Mouse (Mus musculus): ENCODE measurements at regions not wholly inside any gene's neighbourhood (a gene's known extent, or its start where the extent isn't known, plus 50 kb on each side); places are given as distances from the start of the nearest gene placed in this dataset.

DNA sequence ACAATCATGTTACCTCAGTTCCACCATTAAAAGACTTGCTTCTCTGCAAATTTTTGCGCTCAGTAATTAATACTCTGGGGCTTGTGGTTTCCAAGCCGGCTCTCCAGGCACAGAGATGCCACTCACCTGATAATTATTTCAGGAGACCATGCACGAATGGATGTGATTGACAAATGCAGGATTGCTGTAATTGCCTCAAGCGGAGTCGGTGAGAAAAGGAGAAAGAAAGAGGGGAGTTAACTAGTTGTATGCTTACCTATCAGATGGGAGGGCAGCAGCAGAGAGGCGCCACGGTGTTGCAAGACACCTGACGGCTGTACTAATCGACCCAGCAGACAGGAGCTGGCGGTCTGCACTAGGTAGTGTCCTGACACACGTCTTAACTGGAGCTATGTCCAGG is 513.4 kb upstream of the Mki67 start:
- no peak for DNase-seq (ENCODE audit: low spot score in 2 of 2)

DNA sequence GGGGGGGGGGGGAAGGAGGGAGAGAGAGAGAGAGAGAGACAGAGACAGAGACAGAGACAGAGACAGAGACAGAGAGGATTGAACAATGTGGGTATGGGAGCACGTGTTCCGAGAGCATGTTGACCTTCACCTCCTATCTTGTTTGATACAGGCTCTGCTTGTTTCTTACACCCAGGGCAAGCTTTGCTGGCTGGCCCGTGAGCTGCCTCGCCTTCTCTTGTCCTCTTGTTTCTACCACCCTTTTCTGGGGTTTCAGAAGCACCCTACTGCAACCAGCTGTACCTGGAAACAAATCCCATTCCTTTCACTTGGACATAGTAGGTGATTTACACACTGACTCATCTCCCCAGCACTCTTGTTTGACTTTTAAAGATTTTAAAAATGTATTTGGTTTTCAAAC is 516.0 kb upstream of the Mki67 start:
- no peak for DNase-seq (ENCODE audit: low spot score in 2 of 2)

DNA sequence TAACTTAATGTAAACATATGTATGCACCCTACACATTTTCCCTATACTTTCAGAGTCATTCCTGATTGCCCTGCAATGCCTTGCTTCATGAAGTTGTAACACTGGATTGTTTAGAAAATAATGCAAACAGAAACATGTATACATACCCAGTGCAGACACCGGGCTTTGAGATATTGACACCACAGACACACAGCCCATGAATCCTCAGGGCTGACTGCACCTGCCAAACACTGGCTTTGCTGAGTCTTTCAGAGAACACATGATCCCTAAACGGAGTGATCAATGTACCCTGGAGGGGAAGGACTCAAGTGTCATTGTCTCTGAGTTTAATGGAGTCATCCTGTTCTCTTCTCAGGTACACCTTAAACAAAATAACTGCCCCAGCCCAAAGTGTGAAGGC is 519.4 kb upstream of the Mki67 start:
- no peak for DNase-seq (ENCODE audit: low spot score in 2 of 2)

DNA sequence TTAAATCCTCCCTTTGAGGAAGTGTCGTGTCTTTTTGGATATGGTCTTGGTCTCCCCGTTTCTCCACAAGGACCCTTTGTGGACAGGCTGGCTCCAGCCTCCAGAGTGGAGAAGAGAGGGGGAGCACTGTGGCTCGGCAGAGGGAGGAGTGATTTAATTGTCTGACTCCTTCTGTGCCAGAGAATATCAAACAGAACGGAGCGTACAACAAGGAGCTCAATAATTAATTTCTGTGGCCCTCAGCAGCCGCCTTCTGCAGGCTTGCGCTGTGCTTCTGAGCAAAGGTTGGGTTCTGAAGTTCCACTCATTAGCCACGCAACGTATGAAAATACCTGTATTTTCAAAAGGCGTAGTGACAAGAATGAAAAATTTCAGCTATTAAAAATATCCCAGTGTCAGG is 520.2 kb upstream of the Mki67 start:
- no peak for DNase-seq (ENCODE audit: low spot score in 2 of 2)

DNA sequence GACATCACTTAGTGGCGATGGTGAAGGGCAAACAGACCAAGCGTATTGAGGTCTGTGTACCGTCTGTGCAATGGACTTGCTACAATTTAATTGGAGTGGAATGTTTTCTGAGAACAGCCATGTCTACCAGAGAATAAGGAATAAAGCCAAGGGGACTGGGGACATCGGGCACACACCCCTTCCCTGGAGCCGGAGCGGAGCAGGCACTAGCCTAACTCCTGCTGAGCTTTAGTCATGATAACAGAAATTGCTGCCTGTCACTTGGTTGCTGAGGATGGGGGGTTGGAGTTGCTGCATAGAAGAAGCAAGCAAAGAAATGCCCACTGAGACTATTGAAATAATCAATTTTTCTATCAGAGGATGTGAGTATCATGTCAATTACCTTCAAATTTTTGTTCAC is 549.5 kb upstream of the Mki67 start:
- DNase-seq (ENCODE audit: low spot score in 2 of 2): no peak

DNA sequence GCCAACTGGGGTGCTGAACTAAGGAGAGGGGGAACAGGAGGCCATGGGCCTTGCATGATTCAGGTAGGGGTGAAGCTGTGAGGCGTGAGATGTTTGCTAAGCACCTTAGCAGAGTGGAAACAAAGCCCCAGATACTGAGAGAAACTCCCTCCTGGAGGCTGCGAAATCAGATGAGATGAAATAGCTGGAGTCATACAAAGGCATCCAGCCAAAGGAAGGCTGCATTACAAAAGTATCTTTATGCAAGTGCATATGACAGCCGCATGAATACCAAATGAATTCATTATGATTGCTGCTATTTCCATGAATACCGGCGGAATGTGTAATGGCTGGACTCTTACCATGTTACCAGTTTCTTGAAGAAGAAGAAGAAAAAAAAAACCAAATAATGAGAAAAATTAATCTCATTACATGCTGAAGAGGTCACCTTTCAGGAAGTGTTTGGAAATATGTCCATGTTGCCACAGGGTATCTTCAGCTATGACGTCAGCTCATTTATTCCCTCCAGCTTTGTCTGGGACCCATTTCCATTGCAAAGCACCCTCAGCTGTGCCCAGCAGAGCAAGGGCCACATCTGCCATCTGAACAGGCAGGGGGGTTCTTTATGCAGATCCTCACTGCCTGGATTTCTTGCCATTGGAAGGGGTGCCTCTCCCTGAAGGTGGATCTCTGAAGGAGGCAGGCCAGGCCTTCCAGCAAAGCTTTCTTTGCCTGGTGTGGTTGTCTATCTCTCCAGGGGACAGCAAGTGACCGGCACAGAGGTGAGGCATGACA is 551.7 kb upstream of the Mki67 start:
- DNase-seq (ENCODE audit: low spot score in 2 of 2): peak; percentile 35 to 41

DNA sequence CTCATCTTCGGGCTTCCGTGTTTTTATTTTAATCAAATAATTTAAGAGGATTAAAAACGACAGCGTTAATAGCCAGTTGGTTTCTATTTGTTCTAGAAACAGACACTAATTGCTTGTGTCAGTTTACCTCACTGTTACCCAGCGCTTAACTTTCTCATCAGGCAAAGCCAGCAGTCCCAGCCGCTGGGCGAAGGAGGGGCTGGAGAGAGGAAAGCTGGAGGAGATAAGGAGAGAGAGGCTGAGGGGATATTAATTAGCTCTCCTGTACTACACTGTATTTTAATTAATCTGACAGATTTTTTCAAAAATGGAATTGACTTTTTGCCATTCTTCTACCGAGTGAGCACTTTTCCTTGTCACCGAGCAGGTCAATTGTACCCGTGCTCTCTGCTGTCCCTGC is 559.5 kb upstream of the Mki67 start:
- no peak for DNase-seq (ENCODE audit: low spot score in 2 of 2)

DNA sequence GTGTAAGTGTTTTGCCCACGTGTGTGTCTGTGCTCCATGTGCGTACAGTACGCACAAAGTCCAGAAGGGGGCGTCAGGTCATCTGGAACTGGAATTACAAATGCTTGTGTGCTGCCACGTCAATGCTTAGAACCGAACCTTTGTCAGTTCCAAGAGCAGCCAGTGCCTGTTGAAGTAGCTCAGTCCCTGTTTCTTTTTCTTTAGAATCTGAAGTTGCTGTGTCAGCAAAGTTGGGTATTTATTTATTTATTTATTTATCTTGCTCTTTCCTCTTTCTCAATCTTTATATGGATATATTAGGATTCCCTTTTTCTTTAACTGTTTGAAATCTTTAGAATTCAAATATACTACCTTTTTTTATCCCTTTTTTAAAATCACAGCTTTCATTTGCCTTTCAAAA is 567.6 kb upstream of the Mki67 start:
- DNase-seq (ENCODE audit: low spot score in 2 of 2): no peak

DNA sequence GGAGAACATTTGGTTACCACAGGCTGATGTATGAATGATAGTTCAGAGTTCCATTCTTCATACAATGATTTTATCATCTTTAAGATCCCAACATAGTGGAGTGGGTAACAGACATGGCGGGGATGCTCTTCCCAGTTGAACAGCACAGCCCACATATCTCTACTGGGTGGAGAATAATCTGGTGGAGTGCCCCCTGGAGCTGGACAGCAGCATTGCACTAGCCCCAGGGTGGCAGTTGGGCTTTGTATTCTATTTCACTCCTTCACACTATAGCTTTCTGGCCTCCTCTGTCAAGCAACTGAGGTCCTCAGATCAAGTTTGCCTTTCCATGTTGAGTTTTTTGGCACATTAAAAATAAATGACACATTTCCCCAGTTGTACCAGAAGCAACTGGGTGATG is 569.4 kb upstream of the Mki67 start:
- DNase-seq (ENCODE audit: low spot score in 2 of 2): no peak

DNA sequence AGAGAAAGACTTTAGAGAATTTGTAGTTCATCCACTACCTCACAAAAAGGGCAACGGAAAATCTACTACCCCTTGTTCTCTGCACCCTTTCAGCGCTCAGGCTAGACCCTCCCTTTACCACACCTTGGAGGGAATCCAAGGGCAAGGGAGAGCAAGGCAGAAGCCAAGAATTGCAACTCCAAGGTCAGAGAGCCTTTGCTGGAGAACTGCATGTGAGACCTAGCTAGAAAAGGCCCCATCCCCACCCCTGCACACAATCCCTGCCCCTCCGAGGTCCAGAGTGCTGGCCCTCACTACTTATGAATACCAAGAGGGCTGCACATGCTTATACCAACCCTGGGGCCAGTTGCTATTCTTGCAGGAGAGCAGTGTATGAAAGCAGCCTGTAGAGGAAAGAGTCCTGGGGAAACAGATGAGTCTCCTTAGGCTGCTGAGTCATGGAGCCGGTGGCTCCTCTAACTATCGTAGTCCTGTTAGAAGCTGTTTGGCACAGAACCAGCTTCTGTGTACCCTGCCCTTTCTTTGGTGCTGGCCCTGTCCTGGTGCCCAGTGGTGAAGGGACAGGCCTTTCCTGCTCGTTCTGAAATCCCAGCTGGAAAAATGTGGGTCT is 577.5 kb upstream of the Mki67 start:
- no peak for DNase-seq (ENCODE audit: low spot score in 2 of 2)

DNA sequence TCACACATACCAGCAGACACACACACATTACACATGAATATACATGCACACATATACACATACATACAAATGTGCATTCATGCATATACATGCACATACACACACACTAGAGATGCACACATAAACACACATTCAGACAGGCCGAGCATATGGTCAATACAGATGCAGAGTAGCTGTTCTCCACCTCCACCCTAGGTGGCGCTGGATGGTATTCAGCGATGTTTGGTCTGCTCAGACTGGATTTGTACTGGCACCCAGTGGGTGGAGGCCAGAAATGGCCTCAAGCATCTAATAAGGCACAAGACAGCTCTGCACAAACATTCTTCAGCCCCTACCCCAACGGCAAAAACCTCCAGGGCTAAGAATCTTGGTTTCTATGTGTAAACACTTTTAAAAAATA is 578.3 kb upstream of the Mki67 start:
- no peak for DNase-seq (ENCODE audit: low spot score in 2 of 2)

DNA sequence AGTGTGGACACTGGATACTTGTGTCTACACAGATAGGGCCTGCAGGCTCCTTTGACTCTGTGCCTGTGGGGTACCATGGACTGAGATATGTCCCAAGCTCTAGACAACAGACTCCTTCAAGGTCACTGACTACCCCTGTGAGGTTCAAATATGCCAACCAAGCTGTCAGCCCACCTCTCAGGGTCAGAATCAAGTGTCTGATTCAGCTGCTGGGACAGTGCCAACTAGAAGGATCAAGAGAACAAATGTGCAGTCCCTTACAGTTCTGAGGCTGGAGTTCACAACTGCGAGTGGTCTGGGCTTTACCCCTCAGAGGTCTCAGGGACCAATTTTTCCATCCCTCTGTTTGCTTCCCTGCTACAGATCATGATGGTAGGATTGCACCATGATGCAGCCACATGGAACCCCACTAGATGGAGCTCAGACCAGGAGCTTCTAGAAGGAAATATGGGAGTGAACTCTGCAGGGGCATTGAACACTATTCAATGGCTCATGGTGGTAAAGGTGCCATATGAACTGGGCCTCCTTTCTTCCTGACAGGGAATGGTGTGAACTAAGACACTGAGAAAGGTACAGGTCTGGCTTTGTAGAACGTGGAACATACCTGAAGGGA is 581.8 kb upstream of the Mki67 start:
- DNase-seq (ENCODE audit: low spot score in 2 of 2): no peak

DNA sequence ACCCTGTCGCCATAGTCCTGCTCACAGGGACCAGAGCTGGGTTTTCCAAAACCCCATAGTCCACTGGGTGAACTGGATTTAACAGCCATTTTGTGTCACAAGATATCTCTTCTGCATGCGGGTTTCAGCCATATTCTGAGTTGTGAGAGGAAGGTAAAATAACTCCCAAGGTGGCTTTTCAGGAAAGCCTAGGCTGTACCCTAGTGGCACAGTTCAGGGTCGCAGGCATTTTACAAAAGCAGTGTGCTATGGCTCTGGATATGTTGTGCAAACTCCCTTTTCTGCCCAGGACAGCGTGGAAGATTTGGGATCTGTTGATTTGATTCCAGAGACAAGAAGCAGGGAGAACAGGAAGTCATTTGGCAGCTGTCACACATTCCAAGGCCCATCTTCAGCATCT is 588.3 kb upstream of the Mgmt start:
- DNase-seq (ENCODE audit: low spot score in 2 of 2): no peak

DNA sequence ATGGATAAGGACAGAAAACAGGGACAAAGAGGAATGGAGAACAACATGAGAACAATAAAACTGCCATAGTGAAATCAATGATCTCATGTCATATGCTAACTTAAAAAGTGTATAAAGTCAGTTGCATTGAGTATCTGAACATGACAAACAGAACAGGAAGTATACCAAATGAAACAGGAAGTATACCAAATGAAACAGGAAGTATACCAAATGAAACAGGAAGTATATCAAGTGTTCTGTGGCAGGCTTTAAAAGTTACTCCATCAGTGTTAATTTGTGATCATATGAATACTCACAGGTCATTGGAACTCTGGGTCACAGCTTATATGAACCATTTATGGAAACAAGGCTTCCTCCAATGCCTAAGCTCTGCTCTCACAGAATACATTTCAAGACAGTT is 585.6 kb upstream of the Mgmt start:
- no peak for DNase-seq (ENCODE audit: low spot score in 2 of 2)

DNA sequence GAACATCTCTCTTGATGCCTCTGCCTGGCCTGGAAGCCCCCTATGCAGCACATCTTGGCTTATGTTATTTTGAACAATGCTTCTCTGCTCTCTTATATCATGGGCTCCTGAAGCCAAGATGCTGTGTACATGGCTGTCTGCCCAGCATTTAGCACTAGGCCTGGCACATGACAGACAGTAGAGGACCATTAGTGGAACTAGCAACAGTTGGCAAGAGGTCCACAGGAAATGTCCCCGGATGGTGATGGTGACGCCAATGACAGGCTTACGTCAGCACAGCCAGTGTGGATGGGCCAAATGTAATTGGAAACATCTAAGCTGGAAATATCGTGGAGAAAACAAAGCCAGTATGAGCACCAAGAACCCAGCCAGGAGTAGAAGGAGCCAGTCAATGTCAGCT is 567.1 kb upstream of the Mgmt start:
- no peak for DNase-seq (ENCODE audit: low spot score in 2 of 2)

DNA sequence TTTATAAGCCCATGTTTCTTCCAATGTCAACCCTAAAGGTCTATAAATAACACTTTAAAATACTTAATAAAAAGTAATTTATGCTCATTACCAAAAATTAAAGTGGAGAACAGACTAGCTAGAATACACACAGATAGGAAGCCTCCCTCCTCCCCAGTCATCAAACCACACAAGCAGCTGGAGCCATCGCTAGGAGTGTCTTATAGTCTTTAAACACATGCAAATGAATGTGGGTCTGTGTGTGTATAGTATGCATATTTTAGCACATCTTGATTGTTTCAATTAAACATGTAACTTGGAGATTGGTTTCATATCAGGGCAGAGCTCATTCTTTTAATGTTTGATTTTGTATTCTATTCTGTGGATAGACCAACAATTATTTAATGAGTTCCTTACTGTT is 564.0 kb upstream of the Mgmt start:
- no peak for DNase-seq (ENCODE audit: low spot score in 2 of 2)

DNA sequence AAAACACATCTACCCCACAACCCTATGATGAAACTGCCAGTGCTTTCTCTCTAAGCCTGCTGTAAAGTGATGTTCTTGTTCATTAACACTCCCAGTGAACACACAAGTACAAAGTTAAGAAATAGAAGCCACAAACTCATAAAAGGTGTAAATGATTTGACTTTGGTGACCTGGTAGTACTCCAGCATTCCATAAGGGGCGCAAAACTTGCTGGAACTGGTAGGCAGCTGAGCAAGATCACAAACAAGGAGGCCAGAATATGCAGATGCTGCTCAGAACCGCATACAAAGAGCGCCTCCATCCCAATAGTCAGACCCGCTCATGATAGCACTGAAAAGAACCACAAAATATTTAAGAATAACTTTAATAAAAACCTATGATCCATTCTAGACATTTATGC is 561.6 kb upstream of the Mgmt start:
- DNase-seq (ENCODE audit: low spot score in 2 of 2): no peak

DNA sequence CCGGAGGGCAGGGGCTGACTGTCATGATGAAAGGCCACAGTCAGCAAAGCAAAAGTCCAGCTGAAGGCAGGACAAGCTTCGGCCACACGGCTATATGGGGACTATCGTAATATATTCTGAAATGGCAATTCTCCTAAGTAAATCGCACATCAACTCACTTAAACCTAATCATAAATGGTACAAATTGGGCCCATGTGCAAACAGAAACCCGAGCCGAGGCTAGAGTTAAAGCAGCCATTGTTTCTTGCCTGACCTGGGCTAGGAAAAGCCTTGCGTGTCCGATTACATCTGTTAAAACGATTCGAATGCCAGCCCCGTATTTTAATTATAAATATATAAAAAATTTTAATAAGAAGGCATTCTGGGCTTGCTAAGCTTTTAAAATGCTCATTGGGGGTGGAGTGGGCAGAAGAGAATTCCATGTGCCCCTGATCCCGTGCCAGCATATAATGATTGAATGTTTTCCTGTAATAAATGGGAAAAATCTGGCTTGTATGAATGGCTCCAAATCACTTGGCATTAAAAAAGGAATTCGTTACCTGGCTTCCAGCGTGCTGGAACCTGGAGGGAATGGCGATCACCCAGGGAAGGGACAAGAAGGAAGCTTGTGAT is 552.7 kb upstream of the Mgmt start:
- DNase-seq (ENCODE audit: low spot score in 2 of 2): peak in 1 of 2 experiments; percentile 49

DNA sequence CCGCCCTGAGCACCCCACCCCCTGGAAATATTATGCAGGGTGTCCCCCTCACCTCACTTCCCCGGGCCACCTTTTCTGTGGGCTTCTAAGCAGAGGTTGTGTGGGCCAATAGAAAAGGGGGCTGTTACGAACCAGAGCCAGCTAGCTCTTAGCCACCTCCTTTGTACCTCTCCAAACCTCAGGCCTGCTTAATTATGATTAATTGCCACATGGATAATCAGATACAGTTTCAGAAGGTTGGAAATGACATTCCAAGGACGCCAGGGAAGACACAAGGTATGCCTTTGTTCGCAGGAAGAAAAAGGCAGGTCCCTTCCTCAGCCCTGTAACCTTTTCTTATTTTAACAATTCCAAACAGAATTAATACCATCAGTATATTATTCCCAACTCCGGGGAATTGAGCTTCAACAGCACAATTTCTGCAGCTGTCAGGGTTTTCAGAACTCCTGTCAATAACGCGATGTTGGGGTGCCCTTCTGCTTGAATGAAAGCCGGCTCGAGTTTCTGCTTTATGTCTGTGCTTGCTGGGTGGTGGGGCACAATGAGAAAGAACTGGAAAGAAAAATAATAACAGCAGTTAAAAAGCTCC is 552.1 kb upstream of the Mgmt start:
- DNase-seq (ENCODE audit: low spot score in 2 of 2): no peak

DNA sequence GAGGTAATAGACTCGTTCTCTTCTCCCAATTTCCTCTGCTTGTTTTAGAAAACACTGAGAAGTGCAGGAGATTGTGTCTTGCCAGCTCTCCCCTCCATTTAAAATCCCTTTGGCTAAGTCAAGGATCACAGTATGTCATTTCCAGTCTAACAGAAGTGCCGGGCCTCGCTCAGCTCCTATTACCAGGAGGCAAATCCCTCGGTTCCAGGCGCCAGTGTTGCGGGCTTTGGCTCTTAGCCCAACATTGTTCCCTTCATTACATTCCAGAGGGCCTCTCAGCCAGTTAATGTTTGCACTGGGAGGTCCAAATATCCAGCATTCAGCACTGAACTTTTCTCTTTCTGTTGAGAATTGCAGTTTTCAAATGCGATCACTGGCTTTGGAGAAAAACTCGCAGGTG is 551.6 kb upstream of the Mgmt start:
- DNase-seq (ENCODE audit: low spot score in 2 of 2): peak; percentile 14 to 21

DNA sequence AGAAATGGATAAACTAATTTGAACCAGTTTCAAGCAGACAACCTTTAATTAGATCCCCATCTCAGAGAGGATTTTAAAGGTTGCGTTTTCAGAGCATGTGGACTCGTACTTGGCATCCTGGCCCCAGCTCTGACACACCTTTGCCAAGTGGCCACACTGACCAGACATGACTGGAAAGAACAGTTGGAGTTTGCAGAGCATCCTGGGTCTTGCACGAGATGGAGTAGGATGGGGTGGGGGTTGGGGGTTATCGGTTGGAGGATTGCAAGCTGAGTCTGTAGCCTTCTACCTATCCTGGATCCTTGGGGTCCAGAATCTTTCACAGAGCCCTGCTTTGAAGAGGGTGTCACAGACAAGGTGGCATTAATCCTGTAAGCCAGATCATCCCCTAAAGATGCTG is 550.9 kb upstream of the Mgmt start:
- no peak for DNase-seq (ENCODE audit: low spot score in 2 of 2)

DNA sequence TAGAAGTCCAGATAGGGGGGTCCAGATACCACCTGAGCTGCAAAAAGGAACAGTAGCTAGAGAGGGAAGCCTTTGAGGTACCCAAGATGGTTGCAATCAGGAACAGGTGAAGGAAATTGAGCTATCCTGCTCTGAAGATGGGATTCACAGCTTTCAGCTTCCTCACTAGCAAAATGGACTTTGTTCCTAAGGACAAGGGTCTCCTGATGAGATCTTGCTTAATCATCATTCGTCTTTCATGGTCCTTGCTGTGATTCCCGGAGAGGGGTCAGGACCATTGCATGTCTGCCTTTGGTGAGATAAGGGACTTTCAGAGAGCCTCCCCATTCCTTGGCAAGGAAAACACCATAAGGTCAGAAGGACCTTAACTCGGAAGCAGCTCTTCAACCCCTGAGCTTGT is 549.4 kb upstream of the Mgmt start:
- DNase-seq (ENCODE audit: low spot score in 2 of 2): no peak

Measured in layer of hippocampus, adult 8-10 months (tissue).